Mouse (Mus musculus): Measurements from ENCODE around the gene E030018B13Rik.

E030018B13Rik gene

DNA sequence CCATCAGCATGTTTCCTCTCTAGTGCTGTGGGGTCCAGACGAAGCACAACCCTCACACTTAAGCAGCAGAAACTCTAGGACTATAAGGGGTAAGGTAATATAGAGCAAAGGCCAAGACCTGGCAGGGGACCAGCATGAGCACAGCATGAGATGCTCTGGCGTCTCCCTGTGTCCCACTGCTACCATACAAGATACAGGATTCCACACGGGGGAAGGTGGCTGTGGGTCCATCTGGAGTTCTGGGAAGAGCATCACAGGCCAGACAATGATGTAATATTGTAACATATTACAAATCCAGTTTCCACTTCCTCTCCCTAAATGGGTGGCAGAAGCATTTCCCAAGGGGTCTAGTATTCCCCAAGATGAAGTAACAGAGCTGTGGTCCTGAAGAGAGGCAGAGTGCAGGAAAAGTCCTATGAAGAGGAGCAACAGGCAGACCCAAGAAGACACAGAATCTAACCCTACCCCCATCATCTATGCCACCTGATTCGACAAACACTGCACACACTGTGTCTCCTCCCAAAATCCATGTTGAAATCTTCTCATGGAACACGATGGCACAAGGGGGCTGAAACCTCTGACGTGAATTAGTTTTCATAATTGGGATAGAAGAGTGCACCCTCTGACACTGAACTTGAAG lies at the start of gene E030018B13Rik:
TSS of gene E030018B13Rik (plus strand) at position 590 of the 640 bp plus-strand sequence.
- no peak for DNase-seq

DNA sequence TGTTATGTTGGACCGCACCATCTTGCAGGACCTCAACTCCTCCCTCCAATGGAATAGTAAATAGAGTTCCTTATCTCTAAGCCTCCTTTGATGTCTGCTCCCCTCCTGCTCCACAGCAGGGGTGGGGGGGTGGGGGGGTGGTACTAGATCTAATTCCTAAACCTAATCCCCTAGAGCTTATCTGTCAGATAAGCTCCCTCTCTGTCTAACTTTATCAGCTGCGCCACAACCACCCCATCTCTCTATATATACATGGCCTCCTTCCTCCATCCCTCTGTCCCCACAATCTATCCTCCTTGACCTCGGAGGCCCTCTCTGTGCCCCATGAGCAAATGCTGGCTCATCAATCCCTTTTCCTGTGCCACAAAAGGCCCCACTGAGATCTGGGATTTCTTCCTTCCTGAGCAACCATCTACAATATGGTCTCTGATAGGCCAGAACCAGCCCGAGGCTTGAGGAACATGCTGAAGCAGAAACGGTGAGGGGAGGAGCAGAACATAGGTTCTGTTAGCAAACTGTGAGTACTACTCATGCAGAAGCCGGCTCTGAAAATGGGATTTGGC lies 48.2 kb upstream of the E030018B13Rik start:
- DNase-seq: no peak

DNA sequence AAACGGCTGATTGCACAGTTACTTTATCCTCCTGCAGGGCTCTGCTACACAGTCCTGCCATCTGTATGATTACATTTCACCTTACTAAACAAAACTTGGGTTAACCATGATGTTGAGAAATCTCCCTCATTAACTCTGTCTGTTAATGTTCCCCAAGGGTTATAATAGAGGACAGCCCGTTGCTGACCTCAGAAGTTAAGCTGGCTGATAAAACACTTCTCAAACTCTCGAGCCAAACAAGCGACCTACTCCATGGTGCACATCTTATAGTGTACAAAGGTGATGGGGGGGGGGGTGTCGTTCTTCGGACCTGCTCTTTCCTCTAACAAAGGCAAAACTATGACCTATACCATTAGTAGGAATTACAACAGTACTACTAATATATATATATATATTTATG lies 45.0 kb upstream of the E030018B13Rik start:
- no peak for DNase-seq

DNA sequence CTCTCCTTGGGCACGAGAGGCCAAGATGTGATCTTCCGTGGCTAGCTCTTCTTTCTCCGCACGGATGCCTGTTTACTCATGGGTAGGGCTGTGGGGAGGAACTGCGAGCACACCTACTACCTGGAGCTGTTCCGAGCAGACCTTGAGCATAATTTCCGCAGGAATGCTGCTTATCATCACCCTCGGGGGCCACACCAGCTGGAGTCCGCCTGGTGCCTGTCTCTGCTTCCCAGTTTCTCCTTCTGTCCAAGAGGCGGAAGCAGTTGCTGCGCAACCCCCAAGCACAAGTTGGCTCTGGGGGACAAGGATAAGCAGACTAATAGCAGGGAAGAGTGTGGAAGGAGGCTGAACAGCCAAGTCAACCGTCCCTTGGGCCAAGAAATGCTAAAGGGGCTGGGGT lies 42.8 kb upstream of the E030018B13Rik start:
- no peak for DNase-seq

DNA sequence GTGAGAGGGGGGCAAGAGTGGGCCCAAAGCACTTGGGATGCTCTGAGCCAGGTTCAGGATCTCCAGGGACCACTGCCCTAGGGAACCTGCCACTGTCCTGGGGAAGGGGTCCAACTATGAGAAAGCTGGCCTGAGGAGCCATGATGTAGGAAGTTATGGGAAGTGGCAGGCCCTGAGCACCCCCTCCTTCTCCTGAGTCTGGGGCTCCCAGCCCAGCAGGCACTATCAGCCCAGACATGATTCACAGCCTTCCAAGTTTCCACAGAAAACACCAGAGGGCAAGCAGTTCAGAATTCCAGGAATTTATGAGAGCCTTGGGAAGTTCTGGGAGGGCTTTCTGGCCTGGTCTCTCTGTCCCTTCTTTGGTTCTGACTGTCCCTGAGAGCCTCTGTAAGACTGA lies 41.0 kb upstream of the E030018B13Rik start:
- DNase-seq: no peak

DNA sequence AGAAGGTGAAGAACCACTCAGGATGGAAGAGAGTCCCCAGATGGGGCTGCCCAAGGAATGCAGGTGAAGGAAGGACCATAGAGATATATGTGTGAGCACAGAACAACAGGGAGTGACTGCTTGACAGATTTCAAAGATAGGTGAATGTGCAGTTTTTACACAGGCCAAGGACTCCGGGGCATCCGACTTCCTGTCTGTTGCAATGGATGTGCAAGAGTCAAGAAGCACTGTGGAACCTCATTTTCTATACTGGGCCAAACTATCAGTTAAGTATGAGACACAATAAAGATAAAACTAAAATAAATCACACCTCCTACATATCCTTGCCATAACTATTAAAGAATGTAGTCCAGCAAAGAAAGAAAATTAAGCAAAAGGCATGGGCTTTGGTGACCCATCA lies 40.0 kb upstream of the E030018B13Rik start:
- DNase-seq: no peak

DNA sequence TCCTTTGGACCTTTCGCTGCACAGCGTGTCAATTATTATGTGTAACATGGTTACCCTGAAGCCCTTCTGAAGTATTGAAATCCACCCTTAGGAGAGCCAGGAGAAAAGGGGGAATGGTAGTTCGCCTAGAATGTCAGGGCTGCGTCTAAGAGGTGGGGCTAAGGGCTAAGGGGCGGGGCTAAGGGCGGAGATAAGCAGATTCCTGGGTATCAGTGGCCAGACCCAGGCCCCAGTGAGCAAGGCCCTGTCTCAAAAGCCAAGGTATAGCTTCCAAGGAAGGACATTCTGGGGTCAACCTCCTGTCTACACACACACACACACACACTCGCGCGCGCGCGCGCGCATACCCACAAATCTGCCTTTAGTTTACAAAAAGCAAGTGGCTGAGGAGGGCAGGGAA lies 39.0 kb upstream of the E030018B13Rik start:
- no peak for DNase-seq

DNA sequence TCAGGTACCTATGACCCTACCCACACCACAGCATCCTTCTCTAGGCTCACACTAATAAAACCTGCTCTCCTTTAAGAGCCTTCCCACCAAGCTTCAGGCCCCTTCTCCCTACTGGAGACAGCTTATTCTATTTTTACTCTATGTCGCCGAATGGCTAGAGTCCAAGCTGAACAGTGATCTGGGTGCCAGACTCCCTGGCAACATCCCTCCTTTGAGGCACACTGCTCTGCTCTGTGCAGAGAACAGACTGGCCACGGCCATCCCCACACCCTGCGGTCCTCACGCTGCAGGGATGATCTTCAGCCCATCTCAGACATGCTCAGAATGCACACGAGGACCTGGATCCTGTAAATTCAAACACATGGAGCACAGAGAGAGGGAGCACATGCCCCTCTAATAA lies 37.1 kb upstream of the E030018B13Rik start:
- no peak for DNase-seq

DNA sequence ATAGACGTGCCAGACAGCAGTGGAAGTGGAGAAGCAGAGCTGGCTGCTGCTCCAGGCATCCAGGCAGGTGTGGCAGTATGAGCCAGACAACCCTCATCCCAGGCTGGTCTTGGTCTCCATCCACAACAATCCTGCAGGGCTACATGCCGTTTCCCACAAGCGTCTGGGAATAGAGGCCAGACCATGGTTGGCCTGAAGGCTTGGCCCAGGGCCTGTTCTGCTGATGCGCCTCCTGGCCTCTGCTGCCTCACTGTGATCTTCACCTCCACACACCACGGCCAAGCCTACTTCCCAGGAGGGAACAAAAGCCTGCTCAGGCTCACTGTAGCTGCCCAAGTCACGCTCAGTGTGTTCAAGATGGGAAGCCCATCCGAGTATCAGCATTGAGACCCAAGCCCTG lies 33.9 kb upstream of the E030018B13Rik start:
- DNase-seq: no peak

DNA sequence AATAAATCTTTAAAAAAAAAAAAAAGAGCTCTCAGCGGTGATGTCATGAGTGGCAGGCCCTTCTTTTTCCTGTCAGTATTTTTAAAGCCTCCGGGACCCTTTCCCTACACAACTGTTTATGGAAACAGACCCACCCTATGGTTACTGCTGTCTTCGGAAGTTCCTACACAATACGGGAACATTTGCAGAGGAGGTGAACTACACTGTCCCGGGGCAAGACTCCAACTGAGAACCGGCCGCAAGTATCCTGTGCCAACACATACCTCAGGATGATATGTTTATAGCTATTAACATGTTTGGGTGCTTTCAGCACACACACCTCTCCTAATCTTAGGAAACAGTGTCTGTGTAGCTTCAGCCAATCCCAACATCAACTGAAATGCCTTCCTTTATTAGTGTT lies 31.6 kb upstream of the E030018B13Rik start:
- no peak for DNase-seq

DNA sequence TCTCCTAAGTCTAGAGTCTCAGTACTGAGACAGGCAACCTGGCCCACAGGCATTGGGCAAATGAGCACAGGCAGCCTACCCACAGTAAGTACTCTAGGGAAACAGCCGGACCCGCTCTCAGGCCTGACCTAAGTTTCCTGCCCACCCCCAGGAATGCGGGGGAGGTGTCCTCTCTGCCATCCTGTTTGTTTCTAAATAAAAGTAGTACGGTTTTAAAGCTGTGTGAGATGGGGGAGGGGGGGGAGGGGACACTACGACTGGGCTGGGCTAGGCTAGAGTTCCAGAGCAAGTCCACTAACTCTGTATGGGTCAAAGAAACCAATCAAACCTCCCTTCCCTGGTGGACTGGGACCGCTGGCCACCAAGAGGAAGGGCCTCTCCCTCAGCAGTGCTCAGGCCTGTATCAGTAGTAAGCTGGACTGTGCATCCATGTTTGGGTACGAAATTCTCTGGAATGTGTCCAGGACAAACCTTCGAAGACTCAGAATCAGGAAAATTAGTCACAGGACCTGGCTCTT lies 29.6 kb upstream of the E030018B13Rik start:
- no peak for DNase-seq

DNA sequence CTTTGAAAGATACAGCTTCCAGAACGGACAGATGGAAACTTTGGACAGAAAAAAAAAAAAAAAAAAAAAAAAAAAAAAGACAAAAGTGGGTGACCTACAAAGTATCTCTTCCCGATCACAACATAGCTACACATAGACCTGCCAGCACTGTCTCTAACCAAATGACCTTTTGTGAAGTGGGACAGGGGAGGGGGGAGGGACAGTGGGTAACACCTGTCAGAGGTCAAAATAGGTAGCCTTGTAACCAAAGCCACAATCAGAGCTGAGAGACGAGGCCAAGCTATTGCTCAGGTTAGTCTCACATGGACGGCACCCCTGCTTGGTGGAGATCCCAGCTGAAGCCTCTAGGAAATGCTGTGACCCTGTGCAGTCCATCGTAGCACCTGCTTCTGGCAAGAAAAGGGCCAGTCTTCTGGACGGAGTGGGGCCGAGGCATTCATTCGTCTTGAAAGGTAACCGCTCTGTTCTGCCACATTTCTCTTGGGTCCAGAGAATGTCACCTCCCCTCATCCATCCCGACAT lies 29.0 kb upstream of the E030018B13Rik start:
- no peak for DNase-seq

DNA sequence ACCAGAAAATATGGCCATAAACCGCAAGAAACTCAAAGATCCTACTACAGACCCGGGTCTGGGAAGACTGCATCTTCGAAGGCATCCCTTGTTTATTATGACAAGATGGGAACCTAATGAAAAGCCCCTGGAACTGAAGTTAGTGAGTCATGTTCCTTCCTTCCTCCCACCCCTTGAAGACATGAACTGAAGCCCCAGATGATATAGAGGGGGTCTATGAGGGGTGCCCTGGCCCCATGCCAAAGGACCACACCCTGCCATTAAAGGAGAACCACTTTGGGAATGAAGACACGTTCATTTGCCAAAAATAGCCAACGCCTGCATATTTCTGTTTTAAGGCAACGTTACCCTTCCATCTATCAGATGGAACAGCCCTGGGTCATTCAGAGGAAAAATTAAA lies 28.0 kb upstream of the E030018B13Rik start:
- no peak for DNase-seq

DNA sequence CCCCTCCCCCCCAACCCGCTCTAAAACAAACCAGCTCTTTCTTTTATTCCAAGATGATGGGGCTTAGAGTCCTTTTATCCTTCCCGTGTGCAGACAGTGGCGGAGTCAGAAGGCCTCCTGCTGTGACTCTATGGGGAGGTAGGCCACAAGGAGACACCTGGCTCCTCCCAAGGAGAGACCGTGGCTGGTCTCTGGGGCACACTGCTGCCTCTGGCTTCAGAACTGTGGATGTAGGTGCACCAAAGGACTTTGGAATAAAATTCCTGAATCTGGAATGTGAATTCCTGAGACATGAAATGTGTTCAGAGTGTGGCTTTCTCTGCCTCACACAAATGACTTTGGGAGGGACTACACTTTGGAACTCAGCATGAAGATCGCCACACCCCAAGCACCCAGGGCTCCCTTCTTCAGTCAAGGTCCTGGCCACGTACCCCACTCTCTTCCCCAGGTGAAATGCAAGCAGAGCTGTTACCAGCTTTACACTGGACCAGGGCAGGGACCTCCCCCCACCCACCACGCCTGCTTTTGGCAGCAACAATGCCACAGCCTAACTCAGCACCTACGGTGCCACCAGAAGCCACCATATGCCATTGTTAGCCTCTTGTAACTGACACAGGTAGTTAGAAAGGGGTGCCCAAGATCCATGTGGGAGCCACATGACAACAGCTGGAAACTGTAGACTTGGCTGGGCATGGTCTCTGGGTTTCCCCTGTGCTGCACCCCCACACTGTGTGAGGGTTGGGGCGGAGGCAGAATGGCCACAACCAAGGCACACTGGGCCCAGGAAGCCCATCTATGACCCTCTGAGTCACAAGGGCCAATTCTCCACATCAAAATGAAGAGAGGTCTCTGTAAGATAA lies 27.3 kb upstream of the E030018B13Rik start:
- no peak for DNase-seq

DNA sequence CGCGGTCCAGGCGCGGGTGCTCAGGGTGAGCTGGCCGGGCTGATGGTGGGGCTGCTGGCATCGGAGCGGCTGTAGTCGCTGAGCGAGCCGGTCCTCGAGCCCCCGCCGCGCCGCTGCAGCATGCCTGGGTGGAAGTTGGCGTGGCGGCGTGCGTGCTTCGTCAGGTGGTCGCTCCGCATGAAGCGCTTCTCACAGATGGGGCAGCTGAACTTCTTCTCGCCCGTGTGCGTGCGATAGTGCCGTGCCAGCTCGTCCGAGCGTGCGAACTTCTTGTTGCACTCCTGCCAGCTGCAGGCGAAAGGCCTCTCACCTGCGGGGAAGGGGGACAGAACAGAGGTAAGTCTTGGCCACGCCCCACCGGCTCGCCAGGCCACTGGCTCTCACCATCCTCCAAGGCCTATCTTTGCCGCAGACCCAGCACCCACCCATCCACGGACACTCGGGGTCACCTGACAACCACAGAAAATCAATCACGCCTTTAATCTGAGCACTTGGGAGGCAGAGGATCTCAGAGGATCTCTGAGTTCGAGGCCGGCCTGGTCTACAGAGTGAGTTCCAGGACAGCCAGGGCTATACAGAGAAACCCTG lies 25.1 kb upstream of the E030018B13Rik start:
- DNase-seq: no peak

DNA sequence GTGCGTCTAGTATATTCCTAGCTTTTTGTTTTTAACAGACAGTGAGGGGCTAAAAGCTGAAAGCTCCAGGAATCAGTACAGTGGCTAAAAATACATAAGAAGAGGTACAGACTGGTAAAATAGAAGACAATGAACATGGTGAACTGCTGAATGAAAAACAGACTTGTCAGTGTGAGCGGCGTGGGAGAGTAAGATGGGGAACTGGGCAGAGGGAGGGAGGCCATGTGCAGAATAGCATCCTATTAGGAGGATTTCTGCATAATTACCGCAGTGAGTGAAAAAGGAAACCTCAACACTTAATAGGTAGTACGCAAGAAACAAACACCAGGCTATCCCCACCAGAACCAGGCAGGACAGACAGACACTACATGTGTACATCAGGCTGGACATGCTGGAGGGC lies 23.5 kb upstream of the E030018B13Rik start:
- no peak for DNase-seq

DNA sequence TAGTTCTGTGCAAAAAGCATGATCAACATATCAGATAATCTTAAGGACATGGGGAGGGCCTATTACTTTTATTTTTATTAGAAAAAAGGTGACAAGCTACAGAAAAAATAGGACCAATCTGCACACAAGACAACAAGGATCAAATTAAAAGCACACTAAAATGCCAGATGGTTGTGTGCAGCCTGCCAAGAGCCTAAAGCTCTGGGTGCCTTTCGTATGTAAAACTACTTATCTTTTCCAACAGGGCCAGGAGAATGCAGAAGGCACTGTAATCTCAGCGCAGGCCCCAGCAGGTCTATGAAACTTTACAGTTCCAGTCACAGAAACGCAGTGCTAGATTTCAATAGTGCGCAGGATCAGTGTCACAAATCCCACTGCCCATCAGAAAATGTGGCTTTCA lies 22.9 kb upstream of the E030018B13Rik start:
- no peak for DNase-seq

DNA sequence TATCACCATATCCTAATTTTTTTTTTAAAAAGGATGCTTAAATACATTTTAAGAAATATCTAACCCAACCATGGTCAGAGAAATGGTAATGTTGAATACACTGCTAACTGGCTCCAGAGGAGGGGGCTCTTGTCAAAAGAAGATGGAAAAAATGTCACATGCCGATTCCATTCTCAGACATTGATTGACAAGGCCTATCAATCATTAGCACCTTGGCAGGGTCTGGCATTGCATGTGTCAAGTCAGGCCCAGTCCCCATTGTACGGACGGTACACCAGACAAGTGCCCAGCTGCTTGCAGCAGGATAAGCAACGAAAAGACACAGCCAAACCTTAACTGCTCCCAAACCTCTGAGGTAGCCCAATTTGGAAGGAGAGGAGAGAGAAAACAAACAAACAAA lies 22.0 kb upstream of the E030018B13Rik start:
- DNase-seq: peak; percentile 70 to 76

DNA sequence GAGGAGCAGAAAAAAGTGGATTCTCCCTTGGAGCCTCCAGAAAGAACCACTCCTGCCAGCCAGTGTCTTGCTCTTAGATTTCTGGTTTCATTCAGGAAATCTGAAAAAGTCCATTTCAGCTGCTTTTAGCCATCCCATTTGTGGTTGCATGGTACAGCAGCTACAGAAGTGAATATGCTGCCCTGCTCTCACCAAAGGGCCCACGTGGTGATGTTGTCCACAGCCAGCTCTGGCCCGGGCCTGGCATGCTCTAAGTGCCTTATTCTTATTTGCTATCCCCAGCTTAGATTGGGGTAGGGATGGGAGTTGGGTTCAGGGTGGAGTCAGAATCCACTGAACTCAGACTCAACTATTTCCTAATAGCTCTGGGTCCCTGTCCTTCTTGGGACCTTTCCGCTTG lies 21.4 kb upstream of the E030018B13Rik start:
- DNase-seq: no peak

DNA sequence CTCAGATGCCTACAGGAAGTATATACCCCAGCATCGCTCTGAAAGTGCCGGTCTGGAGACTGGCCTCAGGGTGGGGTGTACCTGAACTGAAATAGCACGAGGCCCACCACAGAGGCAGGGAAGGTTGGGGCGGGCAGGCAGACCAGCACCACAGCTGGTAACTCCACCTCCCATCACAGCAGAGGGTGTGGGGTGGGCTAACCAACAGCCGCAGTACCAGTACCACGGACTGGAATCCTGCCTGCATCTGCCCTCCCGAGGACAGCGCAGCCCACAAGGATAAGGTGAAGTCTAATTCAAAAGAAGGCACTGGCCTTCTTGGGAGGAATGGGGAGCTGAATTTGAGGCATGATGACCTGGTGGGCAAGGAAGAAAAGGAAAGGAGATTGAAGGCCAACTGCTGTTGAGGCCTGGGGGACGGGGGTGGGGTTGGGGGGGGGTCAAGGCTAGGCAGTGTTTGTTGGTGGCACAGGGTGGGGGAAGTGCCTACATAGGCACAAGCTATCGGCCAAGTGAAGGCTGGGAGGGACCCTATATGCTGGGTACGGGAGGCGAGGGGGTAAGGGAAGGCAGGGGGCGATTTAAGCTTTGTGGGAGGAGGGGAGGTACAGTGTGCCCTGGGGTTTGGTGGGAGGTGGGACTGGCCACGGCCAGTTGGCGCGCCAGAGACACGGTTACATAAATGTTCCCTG lies 20.2 kb upstream of the E030018B13Rik start:
- no peak for DNase-seq

DNA sequence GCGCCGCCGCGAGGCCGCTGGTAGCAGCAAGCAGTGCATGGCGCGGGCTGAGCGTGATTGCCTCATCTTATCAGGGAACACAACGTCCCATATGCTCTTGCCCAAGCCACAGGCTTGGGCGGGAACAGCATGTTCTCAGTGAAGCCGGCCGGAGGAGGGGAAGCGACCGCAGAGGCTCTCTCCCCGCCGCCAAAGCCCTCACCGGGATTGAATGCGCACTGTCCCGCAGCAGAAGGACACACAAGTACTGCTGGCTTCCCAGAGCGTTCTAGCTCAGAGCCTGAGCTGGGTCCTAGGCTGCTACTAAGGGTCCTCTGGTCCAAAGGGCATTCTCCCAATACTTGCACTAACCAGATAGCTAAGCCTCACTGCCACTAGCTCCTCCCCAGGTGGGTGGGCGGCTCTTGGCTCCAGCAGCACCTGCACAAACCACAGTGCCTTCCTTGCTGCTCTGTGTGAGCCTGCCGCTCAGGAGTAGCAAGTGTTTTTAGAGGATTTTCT lies 19.6 kb upstream of the E030018B13Rik start:
- peak; percentile 92 to 94 for DNase-seq

DNA sequence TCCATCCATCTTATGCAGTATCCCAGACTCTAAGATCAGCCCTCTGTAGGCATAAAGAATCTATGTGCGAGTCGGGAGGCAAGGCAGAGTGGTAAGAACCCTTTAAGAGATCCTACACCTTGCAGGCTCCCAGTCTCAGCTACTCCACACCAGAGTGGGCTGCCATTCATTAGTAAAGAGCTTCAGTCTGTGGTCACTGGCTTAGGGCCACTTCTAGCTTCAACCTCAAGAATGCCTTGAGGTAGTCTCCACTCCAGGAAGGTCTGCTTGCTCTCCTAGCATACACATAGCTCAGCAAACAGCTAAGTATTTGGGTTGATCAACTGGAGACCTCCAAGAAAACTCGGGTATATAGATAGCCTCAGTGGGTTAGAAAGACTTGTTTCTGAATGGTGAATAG lies 19.0 kb upstream of the E030018B13Rik start:
- no peak for DNase-seq

Data from kidney, adult 8-10 months (tissue).